Mouse (Mus musculus) brain, embryonic 14.5 days (tissue): Measurements from ENCODE around the gene Apobec4. TPM values are rescaled to one million over a fixed set of nuclear protein-coding genes. Genes with fewer than 3 reads are reported as not detected.

ENCODE experiments used
- DNase-seq: peaks from one replicate; pipeline ENCODE4 v3.0.0-alpha.2; 2011; ENCODE audit warnings: low read depth
- CTCF ChIP-seq: fragments of 200-500 bp; IDR thresholded peaks from 2 replicates; pipeline ENCODE4 v1.5.1; 2012; ENCODE audit warnings: inconsistent platforms, mild to moderate bottlenecking, moderate library complexity, borderline replicate concordance; ENCODE audit not compliant: insufficient read depth, insufficient read length; ENCODE audit errors: extremely low read depth
- POLR2A ChIP-seq: fragments of 200-500 bp; IDR thresholded peaks from 2 replicates; pipeline ENCODE4 v1.6.1; 2012; ENCODE audit warnings: mild to moderate bottlenecking, inconsistent platforms, borderline replicate concordance; ENCODE audit not compliant: poor library complexity, insufficient read depth, insufficient read length, severe bottlenecking; ENCODE audit errors: extremely low read depth
- polyA plus RNA-seq: library from polyadenylated mRNA; depleted of rRNA; stranded (reverse); fragments of >200 nt; gene quantifications from 2 replicates; pipeline ENCODE4 v1.2.3, GENCODE M21; 2012; rRNA removed

Gene Apobec4
- polyA plus RNA-seq, 1 experiment = not detected

- TF ChIP-seq POLR2A (no peak), CTCF (no peak)
- DNase-seq = peak; percentile 55
Observed at GRCm38 (mm10) chr1:152792736-152793494, 42.6 kb downstream of the Apobec4 start.

GRCm38 (mm10) chr1:152793495-152794130 lies 43.3 kb downstream of the Apobec4 start:
- TF ChIP-seq CTCF (no peak), POLR2A (no peak)
- DNase-seq = no peak

- TF ChIP-seq POLR2A = no peak
- TF ChIP-seq CTCF = no peak
- no peak for DNase-seq
Observed at GRCm38 (mm10) chr1:152795688-152796255, 45.4 kb downstream of the Apobec4 start.

GRCm38 (mm10) chr1:152796683-152797263 lies 46.4 kb downstream of the Apobec4 start:
- TF ChIP-seq POLR2A (no peak), CTCF (no peak)
- no peak for DNase-seq

GRCm38 (mm10) chr1:152798125-152798524 lies 47.8 kb downstream of the Apobec4 start:
- TF ChIP-seq POLR2A = no peak
- TF ChIP-seq CTCF = no peak
- DNase-seq = no peak

DNA sequence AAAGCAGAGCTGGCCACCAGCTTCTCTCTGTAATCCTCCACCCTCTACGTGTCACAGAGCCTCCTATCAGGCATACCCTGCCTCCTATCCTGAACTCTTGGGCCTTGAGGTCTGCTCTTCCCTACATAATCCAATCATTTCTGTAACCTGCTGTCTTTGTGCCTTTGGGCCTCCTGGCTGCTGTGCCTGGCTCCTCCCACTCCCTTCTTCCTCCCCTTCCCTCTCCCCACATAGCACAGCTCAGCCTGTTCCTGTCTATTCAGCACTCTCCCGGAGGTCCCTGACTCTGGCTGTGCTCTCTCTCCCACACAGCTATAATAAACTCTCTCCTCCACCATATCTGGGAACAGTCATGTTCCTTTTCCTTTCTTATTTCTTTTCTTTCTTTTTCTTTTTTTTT lies 49.5 kb downstream of the Apobec4 start, which contains the start of gene Ncf2:
Gene Ncf2 (plus strand): TSS at position 298 of the 400 bp plus-strand sequence.
- TF ChIP-seq POLR2A = no peak
- TF ChIP-seq CTCF = no peak
- peak; percentile 66 for DNase-seq

GRCm38 (mm10) chr1:152800633-152801176 lies 50.4 kb downstream of the Apobec4 start:
- no peak for TF ChIP-seq CTCF
- no peak for TF ChIP-seq POLR2A
- no peak for DNase-seq

DNA sequence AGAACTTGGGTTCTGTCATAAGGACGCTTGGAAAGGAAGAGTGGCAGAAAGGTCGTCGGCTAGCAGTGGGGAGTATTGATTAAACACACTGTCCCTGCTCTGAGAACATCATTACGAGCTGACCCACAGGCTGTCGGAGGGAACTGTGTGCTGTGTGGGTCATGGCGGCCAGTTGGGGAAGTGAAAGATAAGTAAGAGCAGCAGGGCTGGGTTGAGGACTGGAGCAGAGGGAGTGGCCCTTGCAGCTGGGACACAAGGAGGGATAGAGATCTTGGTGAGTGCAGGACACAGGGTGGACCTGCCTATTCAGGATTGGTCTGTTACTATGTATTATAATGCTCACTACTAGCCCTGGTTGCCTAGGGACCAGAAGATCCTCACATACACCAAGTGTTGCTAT lies 54.6 kb downstream of the Apobec4 start:
- no peak for TF ChIP-seq CTCF
- no peak for TF ChIP-seq POLR2A
- DNase-seq = no peak

Other genes starting within 250 kb of the Apobec4 start
- 11.5 and 14.1 TPM in 2 replicates for gene Rgl1, start 15.8 kb downstream of the Apobec4 start, polyA plus RNA-seq
- 166 and 187 TPM in 2 replicates for gene Arpc5, start 16.0 kb downstream of the Apobec4 start, polyA plus RNA-seq
- 2.3 and 2.6 TPM in 2 replicates for gene Ncf2, start 49.6 kb downstream of the Apobec4 start, polyA plus RNA-seq
- 43.1 and 53.7 TPM in 2 replicates for gene Smg7, start 152.1 kb downstream of the Apobec4 start, polyA plus RNA-seq
- gene Nmnat2, start 204.4 kb downstream of the Apobec4 start, polyA plus RNA-seq = 59.3 and 82.4 TPM in 2 replicates